Mouse (Mus musculus) heart, postnatal 25 days (tissue): ENCODE data around the gene Fam71e1. TPM values are rescaled to one million over a fixed set of nuclear protein-coding genes. Genes with fewer than 3 reads are reported as not detected.
A peak's percentile ranks its signal among the peaks of the same experiment; 100 is the strongest.

Source experiments
- DNase-seq: peaks from one replicate; pipeline ENCODE4 v3.0.0; 2022; ENCODE audit warnings: low spot score
- intact Hi-C: fragments of 180-260 bp; cut with DNase I; formaldehyde crosslinking; loops from one replicate; pipeline ENCODE4 v1.15.1; 2025
- total RNA-seq, 2 experiments: library from RNA; stranded (reverse); gene quantifications; 2 replicates each; pipeline ENCODE4 v1.2.3; 2021

Fam71e1 gene
- total RNA-seq, 2 experiments from 2014 or later, result 3.7 to 4.0 TPM

DNA sequence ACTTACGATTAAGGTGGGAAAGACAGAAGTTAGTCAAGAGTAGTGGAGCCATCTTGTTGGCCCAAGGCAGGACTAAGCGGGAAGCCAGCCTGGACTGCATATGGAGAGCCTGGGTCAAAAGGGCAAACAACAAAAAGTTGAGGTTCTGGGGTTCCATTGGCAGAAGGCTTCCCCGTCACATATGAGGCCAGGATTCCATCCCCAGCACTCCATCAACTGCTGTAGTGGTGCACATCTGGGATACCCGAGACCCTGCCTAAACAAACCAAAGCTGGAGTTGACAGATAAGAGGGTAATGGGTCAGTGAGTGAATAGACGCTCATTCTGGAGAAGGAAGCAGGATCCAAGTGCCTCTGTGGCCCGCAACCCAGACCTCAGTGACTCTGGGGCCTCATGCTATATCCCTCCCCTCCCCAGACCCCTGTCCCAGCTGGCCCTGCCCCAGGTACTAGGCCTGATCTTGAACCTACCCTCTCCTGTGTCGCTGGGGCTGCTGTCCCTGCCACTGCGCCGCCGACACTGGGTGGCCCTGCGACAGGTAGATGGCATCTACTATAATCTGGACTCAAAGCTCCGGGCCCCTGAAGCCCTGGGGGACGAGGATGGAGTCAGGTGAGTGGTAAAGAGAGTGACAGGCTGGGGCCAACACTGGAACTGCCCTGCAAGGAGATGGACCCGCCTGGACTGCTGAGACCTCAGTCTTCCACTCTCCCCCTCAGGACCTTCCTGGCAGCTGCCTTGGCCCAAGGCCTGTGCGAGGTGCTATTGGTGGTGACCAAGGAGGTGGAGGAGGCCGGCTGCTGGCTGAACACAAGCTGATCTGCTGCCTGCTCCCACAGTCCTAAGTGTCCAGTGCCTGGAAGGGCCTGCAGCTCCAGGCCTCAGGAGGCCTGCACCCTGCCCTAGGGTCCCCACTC, 25.4 kb upstream of the Fam71e1 start:
- DNase-seq, result no peak
- intact Hi-C loops, result no loop called here

DNA sequence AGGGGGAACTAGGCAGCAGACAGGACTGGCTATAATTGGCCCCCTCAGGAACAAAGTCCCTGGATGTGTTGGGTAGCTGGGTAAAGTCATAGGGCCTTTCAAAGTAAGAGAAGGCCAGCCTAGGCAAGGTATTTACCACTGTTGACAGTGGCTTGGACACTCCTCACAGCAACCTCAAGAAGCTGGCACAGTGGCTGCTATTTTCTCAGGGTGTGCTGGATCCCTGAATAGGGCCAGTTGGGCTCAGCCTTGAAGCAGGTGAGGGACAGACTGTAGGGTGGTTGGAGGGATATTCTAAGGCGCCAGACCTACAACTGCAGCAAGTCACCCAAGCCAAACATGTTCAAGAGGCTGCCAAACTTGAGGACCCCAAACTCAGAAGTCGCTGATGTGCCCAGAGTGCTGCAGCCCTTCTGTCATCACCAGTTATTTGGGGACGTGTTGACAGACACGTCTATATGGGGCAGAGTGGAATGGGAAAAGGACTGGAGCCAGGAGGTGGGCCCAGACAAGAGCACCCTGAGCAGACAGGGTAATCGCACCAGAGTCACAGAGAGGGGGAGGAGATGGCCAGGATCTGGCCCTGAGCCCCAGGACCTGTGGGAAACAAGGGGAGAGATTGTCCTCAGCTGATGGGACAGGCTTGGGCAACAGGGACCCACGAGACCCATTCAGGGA, 24.4 kb upstream of the Fam71e1 start:
- peak; percentile 50 for DNase-seq
- intact Hi-C loops, result no loop called here

DNA sequence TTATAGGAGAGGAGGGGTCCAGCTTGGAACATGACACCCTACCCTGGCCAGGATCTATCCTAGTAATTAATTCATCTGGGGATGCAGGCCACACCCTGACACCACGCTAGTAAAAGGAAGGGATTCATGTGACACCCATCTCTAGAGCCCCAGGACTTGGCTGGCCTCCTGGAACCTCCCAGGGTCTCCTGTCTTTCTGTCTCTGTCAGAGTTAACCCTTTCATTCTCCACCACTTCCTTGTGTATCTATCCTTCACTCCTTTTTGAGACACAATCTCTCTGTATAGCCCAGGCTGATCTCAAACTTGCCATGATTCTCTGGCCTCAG, 23.9 kb upstream of the Fam71e1 start:
- intact Hi-C loops, result no loop called here
- no peak for DNase-seq

DNA sequence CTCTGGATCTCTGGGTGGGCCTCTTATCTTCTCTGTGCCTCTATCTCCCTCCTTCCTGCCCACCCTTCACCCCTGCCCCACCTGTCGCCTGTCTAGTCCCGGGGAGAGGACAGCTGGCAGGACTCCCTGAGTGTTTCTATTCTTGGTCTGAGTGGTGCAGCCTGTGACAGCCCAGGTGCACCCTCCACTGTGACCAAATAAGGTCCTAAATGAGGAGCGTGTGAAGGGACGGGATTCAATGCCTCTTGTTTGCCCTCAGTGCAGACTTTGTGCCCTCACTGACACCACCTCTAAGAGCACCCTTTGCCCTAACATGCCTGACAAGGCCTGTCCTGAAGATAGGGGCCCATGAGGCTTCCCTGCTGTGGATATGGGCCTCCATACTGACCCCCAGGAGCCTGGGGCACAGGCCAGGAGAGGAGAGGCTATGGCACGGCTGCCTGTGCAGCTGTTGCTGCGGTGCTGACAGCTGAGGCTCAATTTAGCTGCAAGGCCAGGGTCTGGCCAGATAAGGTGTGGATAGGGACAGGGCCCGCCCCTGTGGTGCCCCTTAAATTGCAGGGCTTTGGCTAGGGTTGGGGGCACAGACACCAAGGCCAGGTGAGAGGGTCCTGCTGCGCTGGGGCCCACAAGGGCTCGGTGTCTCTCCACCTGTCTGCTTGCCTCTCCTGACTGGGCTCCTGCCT, 23.3 kb upstream of the Fam71e1 start:
- intact Hi-C loops, result no loop called here

DNA sequence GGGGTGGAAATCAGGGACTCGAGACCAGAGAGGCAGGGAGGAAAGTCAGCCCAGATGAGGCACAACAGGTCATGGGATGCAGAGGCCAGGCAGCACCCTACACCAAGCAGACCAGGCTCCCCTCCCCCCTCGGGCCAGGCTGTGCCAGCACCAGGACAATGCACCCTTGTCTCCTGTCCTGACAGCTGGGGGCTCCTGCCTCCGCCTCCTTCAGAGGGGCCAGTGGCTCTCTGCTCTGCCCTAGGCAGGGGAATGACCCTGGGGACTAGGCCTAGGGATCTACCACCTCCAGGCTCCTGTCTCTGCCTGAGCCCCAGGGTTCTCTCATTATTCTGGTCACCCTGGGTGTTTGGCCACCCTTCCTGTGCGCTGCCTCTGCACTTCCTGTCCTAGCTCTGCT, 22.0 kb upstream of the Fam71e1 start:
- DNase-seq, result peak; percentile 58
- intact Hi-C loops, result no loop called here

More for the DNA sequence above, 23.3 kb upstream of the Fam71e1 start:
- peak; percentile 54 for DNase-seq

DNA sequence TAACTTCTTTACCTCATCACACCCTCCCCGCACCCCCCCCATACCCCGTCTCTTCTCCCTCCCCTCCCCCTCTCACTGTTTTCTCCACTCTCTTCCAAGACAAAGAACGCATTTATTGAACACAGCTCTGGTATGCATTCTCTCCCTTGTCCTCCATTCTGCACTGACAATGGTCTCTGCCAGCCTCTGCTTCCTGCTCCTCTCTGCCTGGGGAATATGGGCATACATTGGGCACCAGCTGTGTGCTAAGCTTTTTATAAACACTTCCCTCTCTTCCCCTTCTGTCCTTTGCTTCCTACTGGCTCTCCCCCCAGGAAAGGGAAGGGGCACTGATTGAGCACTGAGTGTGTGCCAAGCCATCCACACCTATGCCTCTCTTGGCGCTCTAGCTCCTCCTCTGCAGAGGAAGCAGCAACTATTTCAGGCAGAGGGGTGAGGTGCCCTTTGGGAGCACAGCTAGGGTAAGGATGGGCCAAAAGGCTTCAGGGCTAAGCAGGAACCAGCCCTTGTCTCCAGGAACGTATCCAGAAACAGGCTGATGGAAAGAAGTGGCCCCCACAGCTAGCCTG, 21.3 kb upstream of the Fam71e1 start:
- no peak for DNase-seq
- intact Hi-C loops, result no loop called here

DNA sequence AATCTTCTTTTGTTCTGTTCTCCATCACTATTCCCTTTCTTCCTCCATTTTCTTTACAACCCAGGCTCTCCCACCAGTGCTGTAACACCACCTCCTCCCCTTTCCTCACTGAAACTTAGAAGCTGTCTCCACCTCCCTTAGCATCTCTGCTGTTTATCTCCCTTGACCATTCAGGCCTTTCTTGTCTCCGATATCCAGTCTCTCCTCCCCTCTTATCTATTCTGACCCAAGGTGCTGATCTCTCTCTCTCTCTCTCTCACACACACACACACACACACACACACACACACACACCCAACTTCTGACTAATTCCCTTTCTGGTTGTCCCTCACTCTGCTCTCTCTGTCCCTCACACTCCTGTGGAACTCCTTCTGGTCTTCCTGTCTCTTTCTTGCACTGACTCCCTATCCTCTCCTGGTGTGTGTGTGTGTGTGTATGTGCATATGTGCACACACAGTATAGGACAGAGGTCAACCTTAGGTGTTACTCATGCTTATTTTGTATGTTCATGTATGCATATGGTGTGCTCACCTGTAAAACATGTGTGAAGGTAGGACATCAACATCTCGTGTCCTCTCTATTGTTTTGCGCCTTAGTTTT, 13.4 kb upstream of the Fam71e1 start:
- no peak for DNase-seq
- intact Hi-C loops, result no loop called here

DNA sequence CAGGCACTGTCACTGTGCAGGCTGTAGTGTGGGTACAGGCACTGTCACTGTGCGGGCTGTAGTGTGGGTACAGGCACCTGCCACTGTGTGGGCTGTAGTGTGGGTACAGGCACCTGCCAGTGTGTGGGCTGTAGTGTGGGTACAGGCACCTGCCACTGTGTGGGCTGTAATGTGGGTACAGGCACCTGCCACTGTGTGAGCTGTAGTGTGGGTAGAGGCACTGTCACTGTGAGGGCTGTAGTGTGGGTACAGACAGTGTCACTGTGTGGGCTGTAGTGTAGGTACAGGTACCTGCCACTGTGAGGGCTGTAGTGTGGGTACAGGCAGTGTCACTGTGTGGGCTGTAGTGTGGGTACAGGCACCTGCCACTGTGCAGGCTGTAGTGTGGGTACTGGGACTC, 12.3 kb upstream of the Fam71e1 start:
- DNase-seq, result no peak
- intact Hi-C loops, result loop anchor here (2.0 kb wide), 1 partner anchor 221 kb away; no protein-coding TSS in a partner anchor

DNA sequence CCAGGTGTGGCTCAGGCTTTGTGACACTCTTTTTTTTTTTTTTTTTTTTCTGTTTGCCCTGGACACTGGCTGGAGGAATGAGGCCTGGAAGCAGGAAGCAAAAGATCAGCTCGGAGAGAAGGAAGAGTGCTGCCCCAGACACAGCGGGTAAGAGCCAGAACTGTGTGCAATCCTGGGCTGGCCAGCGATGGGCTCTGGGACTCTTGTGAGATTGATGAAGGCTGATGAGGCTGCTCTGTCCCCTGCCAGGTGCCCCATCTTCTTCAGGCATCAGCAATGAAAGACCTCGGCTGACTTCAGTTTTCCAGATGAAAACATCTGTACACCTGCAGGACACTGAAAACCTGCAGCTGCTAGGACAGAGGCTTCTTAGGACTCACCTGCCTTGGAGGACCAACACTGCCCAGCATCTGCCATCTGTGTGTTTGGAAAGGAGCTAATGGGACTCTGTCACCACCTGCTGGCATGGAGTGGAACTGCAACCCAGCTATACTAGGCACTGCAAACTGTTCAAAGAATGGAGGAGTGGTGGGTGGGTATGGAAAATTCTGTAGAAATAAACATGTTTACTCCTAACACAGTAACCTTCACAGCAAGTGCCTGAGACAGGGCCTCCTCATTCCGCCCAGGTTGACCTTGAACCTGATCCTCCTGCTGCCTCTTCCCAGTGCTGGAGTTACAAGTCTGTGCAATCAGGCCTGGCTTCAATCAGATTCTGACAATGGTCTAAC, 11.4 kb upstream of the Fam71e1 start:
- DNase-seq, result no peak
- intact Hi-C loops, result loop anchor here (2.0 to 5.0 kb wide), 2 partner anchors 83 to 222 kb away; no protein-coding TSS in a partner anchor

DNA sequence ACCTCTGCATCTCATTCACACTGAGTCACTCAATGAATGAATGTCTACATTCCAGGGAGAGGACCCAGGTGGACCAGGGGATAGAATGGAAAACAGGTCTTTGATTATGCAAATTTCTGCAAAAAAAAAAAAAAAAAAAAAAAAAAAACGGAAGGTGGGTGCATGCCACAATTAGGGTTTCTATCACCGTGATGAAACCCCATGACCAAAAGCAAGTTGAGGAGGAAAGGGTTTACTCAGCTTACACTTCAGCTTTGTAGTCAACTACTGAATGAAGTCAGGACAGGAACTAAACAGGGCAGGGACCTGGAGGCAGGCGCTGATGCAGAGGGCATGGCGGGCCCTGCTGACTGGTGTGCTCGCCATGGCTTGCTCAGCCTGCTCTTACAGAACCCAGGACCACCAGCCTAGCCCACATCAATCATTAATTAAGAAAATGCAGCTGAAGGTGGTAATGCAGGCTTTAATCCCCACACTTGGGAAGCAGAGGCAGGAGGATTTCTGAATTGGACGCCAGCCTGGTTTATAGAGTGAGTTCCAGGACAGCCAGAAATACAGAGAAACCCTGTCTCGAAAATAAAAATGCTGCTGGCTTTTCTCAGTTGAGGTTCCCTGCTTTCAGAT, 10.7 kb upstream of the Fam71e1 start:
- intact Hi-C loops, result loop anchor here (2.0 to 5.0 kb wide), 2 partner anchors 83 to 223 kb away; no protein-coding TSS in a partner anchor
- DNase-seq, result no peak

DNA sequence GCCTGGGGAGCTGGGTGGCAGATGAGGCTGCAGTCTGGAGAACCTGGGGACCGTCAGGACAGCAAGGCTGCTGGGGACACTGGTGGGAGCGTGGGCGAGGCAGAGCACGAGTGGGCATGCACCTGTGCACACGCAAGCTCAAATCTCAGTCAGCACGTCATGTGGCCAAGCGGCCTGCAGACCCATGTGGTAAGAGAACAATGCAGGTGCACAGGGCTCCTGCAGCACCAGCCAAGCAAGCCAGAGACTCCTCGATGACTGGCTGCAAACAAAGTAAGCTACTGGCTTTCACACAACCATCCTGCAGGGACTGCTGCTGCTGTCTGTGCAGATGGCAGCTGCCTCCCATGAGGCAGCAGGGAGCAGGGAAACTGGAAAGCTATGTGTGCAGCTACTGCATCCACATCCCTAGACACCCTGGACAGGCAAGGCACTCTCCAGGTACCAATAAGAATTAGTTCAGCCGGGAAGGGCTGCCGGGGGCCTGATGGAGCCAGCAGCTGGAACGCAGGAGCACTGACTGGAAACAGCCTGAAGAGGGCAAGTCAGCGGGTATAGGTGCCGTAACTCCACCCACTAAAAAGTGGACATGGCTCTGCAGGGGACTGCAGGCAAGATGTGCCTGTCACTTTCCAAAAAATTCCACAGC, 9.3 kb upstream of the Fam71e1 start:
- intact Hi-C loops, result loop anchor here (5.0 kb wide), 1 partner anchor 85 kb away; no protein-coding TSS in a partner anchor
- no peak for DNase-seq

DNA sequence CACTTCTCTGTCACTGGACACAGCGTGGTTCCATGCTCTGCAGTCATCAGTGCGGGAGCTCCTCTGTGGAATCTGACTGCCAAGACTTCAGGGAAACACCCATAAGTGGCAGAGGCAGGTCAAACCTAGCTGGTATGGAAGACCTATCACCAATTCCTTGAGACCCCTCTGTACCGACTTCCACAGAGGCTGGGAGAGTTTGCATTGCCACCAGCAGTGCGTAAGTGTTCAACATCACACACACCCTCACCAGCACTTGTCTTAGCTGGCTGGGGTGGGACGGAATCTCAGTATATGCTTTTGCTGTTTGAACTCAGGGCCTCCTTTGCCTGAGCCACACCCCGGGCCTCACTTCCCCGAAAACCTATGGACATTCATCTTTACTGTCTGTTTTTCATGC, 8.4 kb upstream of the Fam71e1 start:
- no peak for DNase-seq
- intact Hi-C loops, result loop anchor here (5.0 kb wide), 1 partner anchor 86 kb away; no protein-coding TSS in a partner anchor

DNA sequence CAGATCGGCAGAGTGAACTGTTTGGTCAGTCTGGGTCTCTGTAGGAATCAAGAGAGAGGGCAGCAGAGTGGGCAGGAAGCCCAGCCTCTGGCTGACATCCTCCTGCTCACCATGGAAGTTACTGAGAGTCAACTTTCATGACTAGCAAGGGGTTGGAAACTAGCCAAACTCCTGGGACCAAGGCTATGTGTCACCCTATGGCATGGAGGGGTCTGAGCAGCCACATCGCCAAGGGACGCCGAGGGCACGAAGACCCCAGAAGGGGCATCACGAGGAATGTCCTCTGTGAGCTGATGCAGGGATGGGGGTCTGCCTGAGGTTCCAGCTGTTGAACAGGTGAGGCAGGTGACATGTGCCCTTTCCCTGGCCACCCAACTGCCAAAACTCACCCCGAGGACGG, 7.8 kb upstream of the Fam71e1 start:
- intact Hi-C loops, result loop anchor here (5.0 kb wide), 1 partner anchor 86 kb away; no protein-coding TSS in a partner anchor
- no peak for DNase-seq

DNA sequence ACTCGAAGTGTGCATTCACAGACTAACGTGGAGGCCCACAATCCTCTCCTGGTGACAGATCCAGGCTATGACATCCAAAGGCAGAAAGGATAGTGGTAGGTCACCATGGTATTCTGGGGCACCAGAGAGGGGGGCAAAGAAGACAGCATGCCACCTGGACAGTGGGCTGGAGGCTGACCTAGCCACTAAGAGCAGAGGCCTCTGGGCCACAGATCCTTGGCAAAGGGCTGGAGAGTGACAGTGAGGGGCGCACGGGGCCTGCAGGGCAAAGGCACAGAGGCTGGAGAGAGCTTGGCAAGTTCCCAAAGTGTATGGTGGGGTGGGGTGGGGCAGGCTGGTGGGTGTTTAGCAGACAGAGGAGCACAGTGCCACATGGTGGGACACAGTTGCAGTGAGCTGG, 6.1 kb upstream of the Fam71e1 start:
- intact Hi-C loops, result no loop called here
- no peak for DNase-seq

DNA sequence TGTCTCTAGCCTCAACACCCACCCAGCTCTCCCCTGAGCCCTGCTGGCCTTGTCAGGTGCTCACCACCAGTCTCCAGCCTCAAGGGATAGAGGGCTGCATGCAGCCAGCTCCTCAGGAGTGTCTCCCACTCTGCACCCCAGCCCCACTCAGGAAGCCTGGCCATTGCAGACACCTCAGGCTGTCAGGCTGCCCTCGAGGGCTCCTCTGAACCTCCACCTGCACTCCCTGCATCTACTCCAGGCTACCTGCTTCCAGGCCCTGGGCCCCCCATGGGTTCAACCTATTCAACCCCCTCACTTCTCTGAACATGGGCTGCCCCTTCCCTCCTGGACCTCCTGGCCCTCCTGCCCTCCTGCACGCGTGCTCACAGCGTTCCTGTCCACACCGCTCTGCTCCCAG, 5.0 kb upstream of the Fam71e1 start:
- DNase-seq, result no peak

DNA sequence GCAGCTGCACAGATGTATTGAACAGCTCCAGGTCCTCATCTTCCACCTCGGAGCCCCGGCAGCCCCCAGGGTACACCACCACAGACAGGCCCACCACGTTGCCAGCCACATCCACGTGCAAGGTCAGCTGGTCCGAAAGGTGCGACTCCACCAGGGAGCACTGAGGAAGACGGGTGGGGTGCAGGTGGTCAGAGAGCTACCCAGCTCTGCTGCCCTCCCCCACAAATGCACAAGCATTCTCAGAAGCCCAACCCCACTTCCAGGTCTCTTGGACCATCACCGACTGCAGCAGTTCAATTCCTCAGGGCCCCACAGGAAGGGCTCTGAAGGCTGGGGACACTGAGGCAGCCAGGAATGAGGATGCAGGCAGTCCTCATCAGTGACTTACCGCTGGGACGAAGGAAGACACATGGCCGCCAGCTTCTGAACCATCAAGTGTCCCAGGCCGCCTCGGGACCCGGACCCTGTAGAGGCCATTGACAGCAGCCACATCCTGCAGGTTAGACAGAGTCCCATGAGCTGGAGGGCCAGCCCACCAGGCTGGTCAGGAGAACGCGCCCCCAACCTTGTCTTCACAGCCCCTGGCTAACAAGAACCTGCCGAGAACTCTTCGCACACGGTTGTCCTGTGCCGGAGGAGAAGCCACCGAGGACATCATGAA, 4.1 kb upstream of the Fam71e1 start:
- no peak for DNase-seq
- intact Hi-C loops, result no loop called here

More for the DNA sequence above, 5.0 kb upstream of the Fam71e1 start:
- intact Hi-C loops, result no loop called here

DNA sequence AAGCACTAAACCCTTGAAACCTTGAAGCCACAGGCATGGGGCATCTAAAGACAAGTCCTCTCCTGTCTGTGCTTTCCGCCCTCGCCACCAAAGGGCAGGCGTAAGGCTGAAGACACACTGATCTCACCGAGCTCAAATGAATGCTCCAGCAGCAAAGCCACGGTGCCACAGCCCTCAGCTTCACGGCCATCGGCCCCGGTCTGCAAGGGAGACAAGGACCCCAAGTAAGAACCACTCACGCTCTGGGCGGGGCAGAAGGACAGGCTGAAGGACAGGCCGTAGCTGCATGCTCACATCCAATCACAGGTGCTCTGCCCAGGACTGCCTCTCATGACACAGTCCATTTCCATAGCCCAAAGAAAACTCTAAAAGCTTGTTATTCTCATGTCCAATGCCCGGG, 1.7 kb upstream of the Fam71e1 start:
- DNase-seq, result no peak
- intact Hi-C loops, result loop anchor here (2.0 kb wide), 1 partner anchor 26 kb away; no protein-coding TSS in a partner anchor
